Mouse (Mus musculus) liver, embryonic 12.5 days (tissue): ENCODE measurements around the gene Mnt. TPM values are rescaled to one million over a fixed set of nuclear protein-coding genes. Genes with fewer than 3 reads are reported as not detected.
A peak's percentile ranks its signal among the peaks of the same experiment; 100 is the strongest.

ENCODE experiments used
- ATAC-seq: fragments of 200-750 bp; cut with Nextera tagmentation; 2 replicates; pipeline ENCODE4 v1.8.0; 2017; ENCODE audit warnings: moderate number of reproducible peaks, mild to moderate bottlenecking, moderate library complexity
- H3K27ac ChIP-seq: fragments of 300-500 bp; sonication (generic); 2 replicates; pipeline ENCODE4 v1.5.1; 2016; ENCODE audit warnings: mild to moderate bottlenecking
- H3K27me3 ChIP-seq: fragments of 300-500 bp; sonication (generic); replicated peaks from 2 replicates; pipeline ENCODE4 v1.6.1; 2016; ENCODE audit warnings: mild to moderate bottlenecking, moderate library complexity
- H3K36me3 ChIP-seq: fragments of 300-500 bp; sonication (generic); 2 replicates; pipeline ENCODE4 v1.6.1; 2016; ENCODE audit warnings: mild to moderate bottlenecking, moderate library complexity
- H3K4me1 ChIP-seq: fragments of 300-500 bp; sonication (generic); 2 replicates; pipeline ENCODE4 v1.6.1; 2016
- H3K4me2 ChIP-seq: fragments of 300-500 bp; sonication (generic); 2 replicates; pipeline ENCODE4 v1.6.1; 2016; ENCODE audit warnings: mild to moderate bottlenecking, moderate library complexity
- H3K4me3 ChIP-seq: fragments of 300-500 bp; sonication (generic); 2 replicates; pipeline ENCODE4 v1.5.1; 2016; ENCODE audit warnings: mild to moderate bottlenecking, moderate library complexity
- H3K9ac ChIP-seq: fragments of 300-500 bp; sonication (generic); 2 replicates; pipeline ENCODE4 v1.6.1; 2016; ENCODE audit warnings: mild to moderate bottlenecking, moderate library complexity
- H3K9me3 ChIP-seq: fragments of 300-500 bp; sonication (generic); replicated peaks from 2 replicates; pipeline ENCODE4 v1.6.1; 2016; ENCODE audit warnings: mild to moderate bottlenecking, moderate library complexity
- WGBS: fragments of 180-500 bp; shearing (Covaris S2); methylation state at CpG from one replicate; pipeline ENCODE4 v1.1.7; 2016; ENCODE audit not compliant: insufficient replicate concordance; 5-methylcytosine and 5-hydroxymethylcytosine counted together
- polyA plus RNA-seq: library from polyadenylated mRNA; unstranded; fragments of >200 nt; fragmentation: Nextera tagmentation; extraction: Ambion mirVana; gene quantifications from 2 replicates; pipeline ENCODE4 v1.2.1, GENCODE M21; 2016

The Mnt gene
- polyA plus RNA-seq, 1 experiment from 2014 or later, result 1.9 TPM

- no peak overlapping the region for H3K4me2 ChIP-seq
- H3K27ac ChIP-seq, result no peak overlapping the region
- 82% methylated on average over 9 of the region's 9 CpGs for WGBS
- no peaks in the 10 kb centered on the region for H3K4me1 ChIP-seq
- 0 out of 2 replicates have a peak, but pooled peaks cover 7% of the 10 kb centered on the region for H3K36me3 ChIP-seq
- H3K4me3 ChIP-seq, result no peak overlapping the region
- H3K9ac ChIP-seq, result no peak overlapping the region
- H3K9me3 ChIP-seq, result no peaks in the 10 kb centered on the region
- ATAC-seq, result no peak
- no peaks in the 10 kb centered on the region for H3K27me3 ChIP-seq
Measured at GRCm38 (mm10) chr11:74864421-74864820, 33.7 kb downstream of the Mnt start.

GRCm38 (mm10) chr11:74865252-74865651 lies 34.5 kb downstream of the Mnt start:
- no peak for ATAC-seq
- Histone ChIP-seq H3K9ac (no peak overlapping the region), H3K4me1 (no peaks in the 10 kb centered on the region), H3K4me3 (no peak overlapping the region), H3K9me3 (no peaks in the 10 kb centered on the region), H3K4me2 (no peak overlapping the region), H3K27ac (no peak overlapping the region), H3K36me3 (0 out of 2 replicates have a peak, but pooled peaks cover 7% of the 10 kb centered on the region), H3K27me3 (no peaks in the 10 kb centered on the region)
- 77% methylated on average over 9 of the region's 9 CpGs for WGBS

- no peak overlapping the region for H3K9ac ChIP-seq
- no peak for ATAC-seq
- 73% methylated on average over 4 of the region's 4 CpGs for WGBS
Measured at GRCm38 (mm10) chr11:74866640-74867039, 35.9 kb downstream of the Mnt start.

GRCm38 (mm10) chr11:74867181-74867580 lies 36.5 kb downstream of the Mnt start:
- Histone ChIP-seq H3K4me2 (no peak overlapping the region), H3K27me3 (no peaks in the 10 kb centered on the region), H3K9me3 (no peaks in the 10 kb centered on the region), H3K9ac (no peak overlapping the region), H3K4me1 (no peaks in the 10 kb centered on the region), H3K36me3 (0 out of 2 replicates have a peak, but pooled peaks cover 7% of the 10 kb centered on the region), H3K4me3 (no peak overlapping the region), H3K27ac (no peak overlapping the region)
- 69% methylated on average over 2 of the region's 2 CpGs for WGBS
- ATAC-seq, result no peak

More at GRCm38 (mm10) chr11:74866640-74867039, 35.9 kb downstream of the Mnt start:
- no peak overlapping the region for H3K27ac ChIP-seq
- H3K4me3 ChIP-seq, result no peak overlapping the region
- no peaks in the 10 kb centered on the region for H3K27me3 ChIP-seq
- no peaks in the 10 kb centered on the region for H3K9me3 ChIP-seq
- H3K4me1 ChIP-seq, result no peaks in the 10 kb centered on the region
- 0 out of 2 replicates have a peak, but pooled peaks cover 7% of the 10 kb centered on the region for H3K36me3 ChIP-seq
- H3K4me2 ChIP-seq, result no peak overlapping the region

GRCm38 (mm10) chr11:74868046-74868760 lies 37.5 kb downstream of the Mnt start:
- no peak overlapping the region for H3K9ac ChIP-seq
- H3K4me1 ChIP-seq, result no peaks in the 10 kb centered on the region
- no peak overlapping the region for H3K4me2 ChIP-seq
- no peak overlapping the region for H3K4me3 ChIP-seq
- no peak for ATAC-seq
- H3K36me3 ChIP-seq, result 0 out of 2 replicates have a peak, but pooled peaks cover 7% of the 10 kb centered on the region
- H3K27ac ChIP-seq, result no peak overlapping the region
- no peaks in the 10 kb centered on the region for H3K9me3 ChIP-seq
- no peaks in the 10 kb centered on the region for H3K27me3 ChIP-seq
- 79% methylated on average over 13 of the region's 13 CpGs for WGBS

GRCm38 (mm10) chr11:74869603-74870002 lies 38.9 kb downstream of the Mnt start:
- WGBS, result 77% methylated on average over 6 of the region's 6 CpGs
- H3K4me3 ChIP-seq, result no peak overlapping the region

GRCm38 (mm10) chr11:74870544-74870943 lies 39.8 kb downstream of the Mnt start:
- 0 out of 2 replicates have a peak, but pooled peaks cover 4% of the 10 kb centered on the region for H3K27me3 ChIP-seq
- no peaks in the 10 kb centered on the region for H3K9me3 ChIP-seq
- ATAC-seq, result no peak
- 0 out of 2 replicates have a peak, but pooled peaks cover 7% of the 10 kb centered on the region for H3K36me3 ChIP-seq
- H3K4me1 ChIP-seq, result peaks cover 5% of the 10 kb centered on the region; the same call in 1 of the 2 replicates
- H3K27ac ChIP-seq, result no peak overlapping the region
- H3K9ac ChIP-seq, result no peak overlapping the region
- 58% methylated on average over 4 of the region's 4 CpGs for WGBS
- H3K4me2 ChIP-seq, result no peak overlapping the region
- no peak overlapping the region for H3K4me3 ChIP-seq

More at GRCm38 (mm10) chr11:74869603-74870002, 38.9 kb downstream of the Mnt start:
- Histone ChIP-seq H3K4me2 (no peak overlapping the region), H3K4me1 (peaks cover 2% of the 10 kb centered on the region; the same call in 1 of the 2 replicates), H3K27ac (no peak overlapping the region), H3K9ac (no peak overlapping the region), H3K27me3 (0 out of 2 replicates have a peak, but pooled peaks cover 2% of the 10 kb centered on the region), H3K36me3 (0 out of 2 replicates have a peak, but pooled peaks cover 7% of the 10 kb centered on the region), H3K9me3 (no peaks in the 10 kb centered on the region)
- ATAC-seq, result no peak

- 58% methylated on average over 12 of the region's 12 CpGs for WGBS
- no peak overlapping the region for H3K27ac ChIP-seq
Measured at GRCm38 (mm10) chr11:74870991-74871622, 40.4 kb downstream of the Mnt start.

GRCm38 (mm10) chr11:74874630-74875029 lies 43.9 kb downstream of the Mnt start:
- peaks cover 15% of the 10 kb centered on the region for H3K4me1 ChIP-seq
- H3K4me3 ChIP-seq, result no peak overlapping the region
- no peak overlapping the region for H3K27ac ChIP-seq
- WGBS, result 71% methylated on average over 3 of the region's 3 CpGs
- no peak overlapping the region for H3K9ac ChIP-seq
- no peaks in the 10 kb centered on the region for H3K36me3 ChIP-seq
- H3K27me3 ChIP-seq, result 0 out of 2 replicates have a peak, but pooled peaks cover 4% of the 10 kb centered on the region
- H3K9me3 ChIP-seq, result no peaks in the 10 kb centered on the region
- no peak overlapping the region for H3K4me2 ChIP-seq
- no peak for ATAC-seq

More at GRCm38 (mm10) chr11:74870991-74871622, 40.4 kb downstream of the Mnt start:
- ATAC-seq, result no peak
- Histone ChIP-seq H3K36me3 (0 out of 2 replicates have a peak, but pooled peaks cover 7% of the 10 kb centered on the region), H3K4me3 (no peak overlapping the region), H3K9me3 (no peaks in the 10 kb centered on the region), H3K27me3 (0 out of 2 replicates have a peak, but pooled peaks cover 4% of the 10 kb centered on the region), H3K9ac (no peak overlapping the region), H3K4me2 (no peak overlapping the region), H3K4me1 (peaks cover 5% of the 10 kb centered on the region; the same call in 1 of the 2 replicates)

- H3K4me2 ChIP-seq, result peak overlapping the region; percentile 8; the same call in 1 of the 2 replicates
Measured at GRCm38 (mm10) chr11:74876801-74877200, 46.1 kb downstream of the Mnt start.

GRCm38 (mm10) chr11:74880999-74881398 lies 50.3 kb downstream of the Mnt start:
- Histone ChIP-seq H3K4me1 (peaks cover 18% of the 10 kb centered on the region; the same call in 1 of the 2 replicates), H3K27ac (no peak overlapping the region), H3K27me3 (no peaks in the 10 kb centered on the region), H3K4me3 (no peak overlapping the region), H3K9ac (no peak overlapping the region), H3K9me3 (no peaks in the 10 kb centered on the region), H3K36me3 (peaks cover 10% of the 10 kb centered on the region), H3K4me2 (no peak overlapping the region)
- WGBS, result 81% methylated on average over 9 of the region's 9 CpGs
- ATAC-seq, result no peak

More at GRCm38 (mm10) chr11:74876801-74877200, 46.1 kb downstream of the Mnt start:
- Histone ChIP-seq H3K4me3 (no peak overlapping the region), H3K27ac (no peak overlapping the region), H3K4me1 (peaks cover 22% of the 10 kb centered on the region), H3K9me3 (no peaks in the 10 kb centered on the region), H3K27me3 (0 out of 2 replicates have a peak, but pooled peaks cover 4% of the 10 kb centered on the region), H3K36me3 (no peaks in the 10 kb centered on the region), H3K9ac (no peak overlapping the region)
- ATAC-seq, result no peak
- WGBS, result 15% methylated on average over 9 of the region's 9 CpGs

GRCm38 (mm10) chr11:74881979-74882378 lies 51.3 kb downstream of the Mnt start:
- Histone ChIP-seq H3K27ac (no peak overlapping the region), H3K9me3 (no peaks in the 10 kb centered on the region), H3K27me3 (no peaks in the 10 kb centered on the region), H3K4me1 (0 out of 2 replicates have a peak, but pooled peaks cover 12% of the 10 kb centered on the region), H3K4me2 (no peak overlapping the region), H3K36me3 (peaks cover 10% of the 10 kb centered on the region), H3K4me3 (no peak overlapping the region), H3K9ac (no peak overlapping the region)
- no peak for ATAC-seq
- 79% methylated on average over 14 of the region's 14 CpGs for WGBS
